Mouse (Mus musculus): ENCODE measurements around the gene Kif1c. TPM values are rescaled to one million over a fixed set of nuclear protein-coding genes. Genes with fewer than 3 reads are reported as not detected.

The Kif1c gene
- total and polyA plus RNA-seq, 3 experiments: 19.8 to 21.7 TPM; not detected in 1

DNA sequence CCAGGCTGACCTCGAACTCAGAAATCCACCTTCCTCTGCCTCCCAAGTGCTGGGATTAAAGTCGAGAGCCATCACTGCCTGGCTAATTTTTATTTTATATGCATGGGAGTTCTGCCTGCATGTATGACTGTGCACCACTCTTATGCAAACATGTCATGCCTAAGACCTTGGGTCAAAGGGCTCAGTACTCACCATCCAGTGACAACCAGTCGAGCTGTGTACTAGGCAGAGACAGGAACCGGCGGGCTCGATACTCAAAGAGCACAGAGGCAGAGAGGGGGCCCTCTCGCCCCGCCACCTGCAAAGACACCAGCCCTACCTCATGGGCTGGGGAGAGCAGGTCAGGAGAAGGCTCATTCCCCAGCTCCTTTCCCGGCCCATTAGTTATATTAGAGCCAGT, 22.3 kb upstream of the Kif1c start:
- TF ChIP-seq NELFE (IDR thresholded peaks at IDR 0.05; ENCODE audit: low read depth, low read length) (no peak), GATA1 (IDR thresholded peaks at IDR 0.05; ENCODE audit: low read depth, low read length) (no peak), RCOR1 (IDR thresholded peaks at IDR 0.05; ENCODE audit: low read depth, low read length) (no peak), ZC3H11A (IDR thresholded peaks at IDR 0.05; ENCODE audit: low read depth, low read length) (no peak), MAFK (IDR thresholded peaks at IDR 0.05; ENCODE audit: borderline replicate concordance, low read depth, low read length) (no peak), UBTF (IDR thresholded peaks at IDR 0.05; ENCODE audit: borderline replicate concordance, insufficient read depth, low read depth, low read length) (no peak), ZKSCAN1 (IDR thresholded peaks at IDR 0.05; ENCODE audit: low read depth, low read length) (no peak), MAX (IDR thresholded peaks at IDR 0.05; ENCODE audit: low read length) (no peak), SMC3 (IDR thresholded peaks at IDR 0.05; ENCODE audit: low read depth, low read length) (no peak), TCF12 (IDR thresholded peaks at IDR 0.05; ENCODE audit: low read depth, low read length) (no peak), SIN3A (IDR thresholded peaks at IDR 0.05; ENCODE audit: low read length) (no peak), MYC (IDR thresholded peaks at IDR 0.05; ENCODE audit: low read depth, low read length) (no peak), EP300 (IDR thresholded peaks at IDR 0.05; ENCODE audit: low read depth in 1 of 2, low read length in 2 of 2) (no peak), TBP (IDR thresholded peaks at IDR 0.05; ENCODE audit: low read depth, low read length) (no peak), MXI1 (IDR thresholded peaks at IDR 0.05; ENCODE audit: low read depth, low read length) (no peak), ETS1 (IDR thresholded peaks at IDR 0.05; ENCODE audit: low read depth, low read length) (no peak), ZMIZ1 (IDR thresholded peaks at IDR 0.05; ENCODE audit: low read depth, low read length) (no peak), POLR2AphosphoS2 (IDR thresholded peaks at IDR 0.05; ENCODE audit: low read length) (no peak), HCFC1 (IDR thresholded peaks at IDR 0.05; ENCODE audit: low read depth, low read length) (no peak)

DNA sequence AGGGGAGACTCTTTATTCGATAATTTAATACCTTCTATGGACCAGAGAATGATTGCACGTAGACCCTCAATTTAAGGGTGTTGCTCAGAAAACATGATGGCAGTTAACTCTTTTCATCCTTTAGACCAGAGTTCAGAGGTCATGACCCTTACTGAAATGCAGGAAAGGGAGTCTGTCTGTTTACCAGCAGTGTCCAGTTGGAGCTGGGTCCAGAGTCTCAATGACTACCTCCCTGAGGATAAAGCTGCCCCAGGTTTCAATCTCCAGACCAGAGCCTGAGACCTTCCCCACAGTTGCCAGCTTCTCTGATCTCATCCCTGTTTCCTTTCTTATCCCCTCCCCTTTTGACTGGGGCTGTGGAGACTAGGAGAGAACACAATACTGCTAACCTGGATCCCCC, 21.8 kb upstream of the Kif1c start:
- Histone ChIP-seq H3K36me3 (ENCODE audit: control insufficient read depth in 1 of 2, insufficient read depth in 2 of 2, low read length in 2 of 2) (peaks cover 0 to 5% of the 10 kb centered on the region in 2 experiments; a peak in 2 of 4 replicates), H3K79me2 (ENCODE audit: control insufficient read depth, insufficient read depth, low read length, poor library complexity) (no peaks in the 10 kb centered on the region), H3K27ac (ENCODE audit: control insufficient read depth, low read depth, low read length) (no peak overlapping the region), H3K27me3 (ENCODE audit: control insufficient read depth in 1 of 2, insufficient read depth in 2 of 2, low read length in 2 of 2) (no peaks in the 10 kb centered on the region), H3K4me1 (ENCODE audit: control insufficient read depth in 1 of 2, insufficient read depth in 2 of 2, low read length in 2 of 2) (peaks cover 0 to 4% of the 10 kb centered on the region in 2 experiments; a peak in 3 of 4 replicates), H3K9ac (ENCODE audit: control insufficient read depth, low read depth, low read length, poor library complexity, severe bottlenecking) (no peak overlapping the region), H3K4me3 (ENCODE audit: control insufficient read depth in 1 of 2, insufficient read depth in 1 of 2, low read depth in 2 of 2, low read length in 2 of 2) (no peak overlapping the region), H3K9me3 (replicated peaks; ENCODE audit: insufficient read depth, low read length) (no peaks in the 10 kb centered on the region)
- TF ChIP-seq SIN3A (IDR thresholded peaks at IDR 0.05; ENCODE audit: low read length): no peak
- TF ChIP-seq NRF1 (IDR thresholded peaks at IDR 0.05; ENCODE audit: insufficient read depth, low read depth, low read length, poor library complexity, severe bottlenecking): no peak
- no peak for TF ChIP-seq E2F4 (IDR thresholded peaks at IDR 0.05; ENCODE audit: borderline replicate concordance, low read depth, low read length)
- no peak for TF ChIP-seq ZKSCAN1 (IDR thresholded peaks at IDR 0.05; ENCODE audit: low read depth, low read length)
- no peak for TF ChIP-seq GABPA (IDR thresholded peaks at IDR 0.05; ENCODE audit: low read depth, low read length)
- TF ChIP-seq ZMIZ1 (IDR thresholded peaks at IDR 0.05; ENCODE audit: low read depth, low read length): no peak
- TF ChIP-seq UBTF (IDR thresholded peaks at IDR 0.05; ENCODE audit: borderline replicate concordance, insufficient read depth, low read depth, low read length): no peak
- TF ChIP-seq POLR2AphosphoS2 (IDR thresholded peaks at IDR 0.05; ENCODE audit: low read length): no peak
- no peak for TF ChIP-seq ZNF384 (IDR thresholded peaks at IDR 0.05; ENCODE audit: low read depth, low read length)
- no peak for TF ChIP-seq MYC (IDR thresholded peaks at IDR 0.05; ENCODE audit: low read depth, low read length)
- no peak for DNase-seq (ENCODE audit: low read depth, low spot score)

More for the DNA sequence above, 22.3 kb upstream of the Kif1c start:
- H3K27ac ChIP-seq (ENCODE audit: control insufficient read depth, low read depth, low read length): no peak overlapping the region
- H3K79me2 ChIP-seq (ENCODE audit: control insufficient read depth, insufficient read depth, low read length, poor library complexity): no peaks in the 10 kb centered on the region
- peaks cover 0 to 4% of the 10 kb centered on the region in 2 experiments; a peak in 3 of 4 replicates for H3K4me1 ChIP-seq (ENCODE audit: control insufficient read depth in 1 of 2, insufficient read depth in 2 of 2, low read length in 2 of 2)
- H3K27me3 ChIP-seq (ENCODE audit: control insufficient read depth in 1 of 2, insufficient read depth in 2 of 2, low read length in 2 of 2): no peaks in the 10 kb centered on the region
- H3K9ac ChIP-seq (ENCODE audit: control insufficient read depth, low read depth, low read length, poor library complexity, severe bottlenecking): no peak overlapping the region
- H3K4me3 ChIP-seq (ENCODE audit: control insufficient read depth in 1 of 2, insufficient read depth in 1 of 2, low read depth in 2 of 2, low read length in 2 of 2): no peak overlapping the region
- peaks cover 0 to 5% of the 10 kb centered on the region in 2 experiments; a peak in 2 of 4 replicates for H3K36me3 ChIP-seq (ENCODE audit: control insufficient read depth in 1 of 2, insufficient read depth in 2 of 2, low read length in 2 of 2)
- no peak for DNase-seq (ENCODE audit: low read depth, low spot score)
- H3K9me3 ChIP-seq (replicated peaks; ENCODE audit: insufficient read depth, low read length): no peaks in the 10 kb centered on the region
